Mouse (Mus musculus) regulatory T cell (primary cell): ENCODE measurements around the gene Tedc2.

Source experiments
- in situ Hi-C: fragments of 300-600 bp; cut with MboI, MseI; formaldehyde crosslinking; loops from one replicate; pipeline ENCODE4 v1.15.1; 2025; ENCODE audit warnings: high pct_unique_total_duplicates

Tedc2 gene

DNA sequence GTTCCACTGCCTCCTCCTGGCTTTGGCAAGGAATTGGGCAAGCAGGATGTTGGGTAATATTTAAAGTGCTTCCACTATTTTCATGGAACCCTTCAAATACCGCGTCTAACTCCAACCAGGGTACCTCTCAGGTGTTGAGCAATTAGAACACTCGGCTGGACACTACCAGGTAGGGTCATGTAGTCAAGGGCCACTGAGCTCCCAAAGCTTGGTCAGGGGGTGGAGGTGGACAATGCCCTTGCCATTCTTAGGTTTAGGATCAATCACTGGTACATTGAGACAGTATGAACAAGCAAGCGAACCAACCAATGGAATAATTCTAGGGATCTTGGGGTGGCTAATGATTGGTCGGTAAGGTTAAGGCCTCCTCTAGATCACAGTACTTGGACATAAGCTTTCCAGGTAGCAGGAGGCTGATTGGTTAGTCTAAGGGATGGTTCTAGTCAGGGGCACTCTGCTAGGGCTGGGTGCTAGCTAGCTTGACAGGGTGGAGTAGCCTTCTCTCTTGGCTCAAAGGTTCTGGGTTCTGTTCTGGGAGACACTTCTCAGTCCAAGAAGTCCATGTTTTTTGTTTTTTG, 8.1 kb downstream of the Tedc2 start:
- in situ Hi-C loops = no loop called here

DNA sequence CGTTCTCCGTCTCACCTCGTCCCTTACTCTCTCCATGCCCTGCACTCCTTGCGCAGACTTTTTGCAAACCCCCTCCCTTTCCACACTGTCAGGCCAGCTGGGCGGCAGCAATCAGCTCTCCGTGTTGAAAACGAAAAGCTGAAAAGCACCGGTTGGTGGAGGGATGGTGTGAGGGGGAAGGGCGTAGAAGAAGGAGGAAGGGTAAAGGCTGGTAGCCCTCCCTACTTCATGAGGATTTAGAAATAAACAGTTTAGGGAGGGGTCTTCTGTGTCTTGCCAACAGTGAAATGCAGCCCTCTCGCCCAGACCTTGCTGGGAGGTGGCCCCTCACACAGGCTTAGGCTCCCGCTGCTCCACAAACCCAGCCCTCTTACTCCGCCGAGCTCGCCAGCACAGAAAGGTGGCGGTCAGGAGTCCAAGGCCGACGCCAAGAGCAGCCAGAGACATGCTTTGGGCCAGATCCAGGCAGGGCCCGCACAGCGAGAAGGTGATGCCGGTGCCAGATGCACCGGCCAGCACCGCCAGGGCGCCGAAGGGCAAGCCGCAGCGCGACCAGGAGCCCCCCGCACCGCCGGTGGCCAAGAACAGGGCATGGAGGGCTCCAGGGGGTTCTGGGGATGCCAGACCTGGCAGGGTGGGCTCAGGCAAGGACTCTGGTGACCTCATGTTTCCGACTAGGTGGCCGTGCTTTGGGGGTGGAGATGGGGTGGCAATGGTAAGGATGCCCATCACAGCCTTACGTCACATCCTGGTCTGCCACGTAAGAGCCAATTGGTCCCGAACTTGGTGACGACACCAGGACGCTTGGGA, 8.8 kb downstream of the Tedc2 start:
- in situ Hi-C loops = no loop called here

DNA sequence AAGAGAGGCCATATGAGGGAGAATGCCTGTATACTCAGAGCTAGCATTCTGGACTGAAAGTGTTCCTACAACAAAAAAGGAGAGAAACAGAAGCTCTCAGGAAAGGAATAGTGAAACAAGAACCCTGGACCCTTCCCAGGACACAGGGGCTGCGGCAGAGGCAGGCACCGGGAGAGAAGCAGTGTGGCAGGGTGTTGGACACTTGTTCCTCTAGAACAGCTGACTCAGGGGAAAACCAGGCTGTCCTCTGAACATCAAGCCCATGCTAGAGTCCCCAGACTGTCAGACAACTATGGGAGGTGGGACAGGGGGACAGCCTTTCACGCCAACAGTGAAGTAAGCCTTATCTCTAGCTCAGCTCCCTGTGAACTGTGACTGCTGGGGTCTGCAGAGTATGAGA, 10.1 kb downstream of the Tedc2 start:
- in situ Hi-C loops = no loop called here

DNA sequence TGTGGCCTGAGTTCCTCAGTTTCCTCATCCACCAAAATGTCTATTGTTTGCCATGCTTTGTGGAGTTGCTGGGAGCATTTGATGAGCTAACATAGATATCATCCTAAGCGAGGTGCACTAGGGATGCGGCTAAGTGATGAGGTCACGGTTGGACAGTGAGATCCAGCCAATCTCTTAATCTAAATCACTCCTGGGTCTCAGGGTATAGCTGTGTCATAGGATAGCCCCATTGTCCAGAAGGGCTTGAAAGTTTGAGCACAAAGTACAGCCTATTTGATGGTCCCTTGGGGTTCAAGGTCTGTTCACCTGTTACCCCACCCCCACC, 10.8 kb downstream of the Tedc2 start:
- in situ Hi-C loops = no loop called here

DNA sequence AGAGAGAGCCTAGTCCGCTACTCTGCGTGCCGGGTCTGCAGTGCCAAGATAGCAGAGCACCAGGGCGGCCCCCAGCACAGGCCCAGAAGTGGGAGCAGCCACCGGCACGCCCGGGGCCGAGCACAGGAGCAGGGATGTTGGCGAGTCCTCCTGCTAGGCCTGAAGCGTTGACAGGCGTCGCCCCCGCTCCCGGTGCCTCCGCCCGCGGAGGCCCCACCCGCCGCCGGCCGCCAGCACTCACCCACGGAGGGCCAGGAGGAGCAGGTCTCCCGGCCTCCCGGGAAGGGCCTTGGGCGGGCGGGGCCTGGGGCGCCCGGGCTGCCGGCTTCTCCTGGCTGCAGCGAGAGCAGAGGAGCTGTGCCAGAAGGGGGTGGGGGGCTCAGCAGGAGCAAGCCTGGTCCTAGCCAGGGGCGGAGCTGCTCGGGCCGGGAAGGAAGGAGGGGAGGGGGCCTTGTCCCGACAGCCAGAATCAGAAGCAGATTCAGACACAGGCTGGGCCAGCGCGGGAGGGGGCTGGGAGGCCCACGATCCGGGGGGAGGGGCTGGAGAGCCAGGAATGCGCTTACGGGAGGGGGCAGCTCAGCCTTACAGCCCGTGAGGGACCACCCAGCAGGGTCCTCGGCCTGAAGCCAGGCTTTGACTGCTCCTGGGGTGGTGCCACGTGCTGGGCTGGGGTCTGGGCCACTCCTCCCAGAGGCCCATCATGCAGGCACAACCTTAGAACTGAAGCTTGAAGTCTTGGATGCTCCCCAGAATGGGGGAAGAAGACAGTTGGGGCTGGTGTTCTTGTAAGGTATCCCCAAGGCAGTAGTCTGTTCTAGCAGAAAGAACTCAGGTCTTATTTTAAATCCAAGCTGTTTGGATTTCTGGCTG, 11.4 kb downstream of the Tedc2 start, which contains the start of gene Ntn3:
Gene Ntn3 (minus strand): TSS at position 489 of the 873 bp plus-strand sequence.
- in situ Hi-C loops = no loop called here

DNA sequence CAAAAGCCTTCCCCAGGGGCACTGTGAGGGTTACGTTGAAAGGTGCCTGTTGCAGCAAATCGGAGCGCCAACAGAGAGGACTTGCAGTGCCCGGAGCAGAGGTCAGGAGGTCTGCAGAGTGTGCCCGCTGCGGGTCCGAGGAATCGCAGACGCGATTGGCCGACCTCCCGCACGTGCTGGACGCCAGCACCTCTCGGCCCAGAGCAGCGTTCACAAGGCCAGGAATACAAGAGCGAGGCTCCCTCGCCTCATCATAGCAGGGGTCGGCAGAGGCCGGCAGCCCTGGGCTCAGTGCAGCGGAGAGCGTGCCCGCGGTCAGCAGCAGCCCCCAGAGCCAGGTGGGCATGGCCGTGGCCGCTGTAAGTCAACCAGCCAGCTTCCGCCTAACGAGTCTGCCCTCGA, 12.0 kb downstream of the Tedc2 start:
- in situ Hi-C loops = no loop called here

DNA sequence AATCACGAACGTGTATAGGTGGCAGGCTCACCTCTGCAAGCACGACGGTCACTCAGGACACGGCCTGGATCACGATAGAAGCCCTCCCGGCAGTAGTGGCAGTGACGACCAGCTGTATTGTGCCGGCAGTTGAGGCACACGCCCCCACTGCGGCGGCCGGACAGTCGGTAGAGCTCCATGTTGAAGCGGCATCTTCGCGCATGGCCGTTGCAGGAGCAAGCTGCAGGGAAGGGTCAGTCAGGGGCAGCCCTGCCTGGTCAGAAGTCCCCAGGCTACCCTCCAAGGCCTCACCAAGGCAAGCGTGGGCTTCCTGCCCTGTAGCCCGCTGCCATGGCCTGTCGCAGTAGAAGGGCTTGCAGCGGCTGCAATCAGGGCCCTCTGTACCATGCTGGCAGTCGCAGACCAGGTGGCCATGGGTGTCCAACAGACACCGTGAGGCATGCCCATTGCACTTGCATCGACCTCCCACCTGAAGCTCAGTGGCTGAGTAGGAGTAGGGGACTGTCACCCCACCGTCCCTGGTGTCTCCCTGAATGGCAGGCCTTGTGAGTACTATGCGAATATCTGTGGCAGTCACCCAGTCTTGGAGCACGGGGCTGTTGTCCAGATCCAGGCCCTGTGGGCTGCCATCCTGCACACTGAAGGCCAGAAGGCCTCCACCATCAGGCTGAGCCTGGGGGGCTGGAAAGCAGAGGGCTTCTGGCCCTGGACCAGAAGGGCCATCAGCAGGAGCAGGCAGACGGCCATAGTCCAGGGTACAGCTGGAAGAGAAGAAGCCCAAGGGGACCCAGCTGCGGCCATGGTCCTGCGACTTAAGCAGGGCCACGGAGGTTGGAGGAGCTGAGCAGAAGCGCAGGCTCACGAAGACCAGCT, 12.6 kb downstream of the Tedc2 start:
- in situ Hi-C loops = no loop called here

DNA sequence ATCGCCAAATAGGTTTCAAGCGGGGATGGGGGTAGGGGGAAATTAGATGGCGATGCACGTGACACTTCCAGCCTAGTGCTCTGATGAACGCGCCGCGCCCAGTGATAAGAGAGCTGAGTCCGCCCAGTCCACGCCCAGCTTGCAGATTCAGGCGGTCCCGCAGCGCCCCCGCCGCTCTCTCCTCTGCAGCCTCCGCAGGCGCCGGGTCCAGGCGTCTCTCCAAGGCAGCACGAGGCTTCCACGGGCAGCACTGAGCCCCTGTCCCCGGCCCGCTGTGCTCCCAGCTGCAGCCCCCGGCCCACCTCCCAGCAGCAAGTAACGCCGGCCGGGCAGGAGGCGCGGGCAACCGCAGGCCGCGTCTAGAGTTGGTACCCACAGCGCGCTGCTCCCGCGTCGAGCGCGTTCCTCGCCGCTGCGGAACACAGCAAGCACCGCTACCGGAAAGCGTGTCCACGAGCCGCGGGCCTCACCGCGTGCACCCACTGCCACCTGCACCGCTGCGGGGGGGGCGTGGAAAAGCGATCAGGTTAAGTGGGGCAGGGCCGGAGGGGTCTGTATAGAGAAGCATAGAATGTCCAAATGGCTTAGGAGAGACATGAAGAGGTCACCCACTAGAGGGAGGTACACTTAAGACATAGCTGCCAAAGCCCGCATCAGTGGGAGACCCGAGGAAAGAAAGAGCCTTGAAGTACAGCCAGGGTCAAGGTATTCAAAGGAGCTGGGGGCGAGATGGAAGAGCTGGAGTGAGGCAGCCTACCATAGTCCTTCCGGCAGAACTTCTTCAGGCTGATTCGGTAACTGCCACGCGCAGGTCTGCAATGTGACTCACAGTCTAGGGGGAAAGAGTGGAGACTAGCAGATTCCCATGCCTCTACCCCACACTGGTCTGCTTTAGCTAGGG, 13.9 kb downstream of the Tedc2 start:
- in situ Hi-C loops = no loop called here

DNA sequence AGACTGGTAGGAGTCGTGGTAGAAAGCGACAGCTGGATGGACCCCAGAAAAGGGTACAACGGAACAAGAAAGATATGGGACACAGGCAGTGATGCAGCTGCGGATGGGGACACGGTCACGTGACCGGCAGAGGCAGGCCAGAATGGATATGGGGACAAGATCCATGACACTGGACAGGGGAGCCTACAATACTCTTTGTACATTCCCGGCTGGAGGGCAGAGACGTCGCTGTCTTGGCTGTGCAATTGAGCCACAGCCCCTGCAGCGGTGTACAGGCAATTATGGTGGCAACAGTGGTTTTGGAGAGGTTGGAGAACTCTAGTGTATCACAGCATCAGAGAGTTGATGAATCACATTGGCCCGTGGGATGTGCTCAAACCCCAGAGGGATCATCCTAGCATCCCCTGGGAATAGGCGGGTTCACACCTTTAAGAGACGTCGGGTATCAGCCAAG, 14.7 kb downstream of the Tedc2 start:
- in situ Hi-C loops = no loop called here

DNA sequence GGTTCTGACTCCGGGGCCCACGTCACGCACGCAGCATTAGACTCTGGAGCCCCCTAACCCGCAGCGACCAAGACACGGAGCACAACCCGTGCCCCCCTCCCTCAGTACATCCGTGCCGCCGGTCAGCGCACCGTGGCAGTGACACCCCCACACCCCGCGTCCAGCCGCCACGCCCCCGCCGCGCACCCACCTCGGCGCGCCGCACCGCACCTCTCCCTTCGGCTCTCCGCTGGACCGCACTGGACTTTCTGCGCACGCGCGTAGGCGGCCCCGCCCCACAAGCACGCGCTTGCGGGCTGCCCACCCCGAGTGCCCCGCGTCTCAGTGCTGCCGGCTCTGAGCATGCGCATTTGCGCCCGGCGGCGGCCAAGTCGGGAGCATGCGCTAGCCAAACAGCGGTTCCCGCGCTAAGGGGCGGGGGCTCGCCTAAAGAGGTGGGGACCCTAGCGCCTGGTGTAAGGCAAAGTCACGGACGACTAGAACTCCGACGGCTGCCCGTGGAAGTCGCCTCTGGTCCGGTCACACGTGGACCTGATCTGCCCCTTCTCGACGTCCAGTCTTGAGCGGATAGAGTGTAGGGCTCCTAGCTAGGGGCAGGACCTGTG, 15.3 kb downstream of the Tedc2 start, which contains the start of gene Tbc1d24:
Gene Tbc1d24 (minus strand): TSS at position 279 of the 605 bp plus-strand sequence.
- in situ Hi-C loops = no loop called here

DNA sequence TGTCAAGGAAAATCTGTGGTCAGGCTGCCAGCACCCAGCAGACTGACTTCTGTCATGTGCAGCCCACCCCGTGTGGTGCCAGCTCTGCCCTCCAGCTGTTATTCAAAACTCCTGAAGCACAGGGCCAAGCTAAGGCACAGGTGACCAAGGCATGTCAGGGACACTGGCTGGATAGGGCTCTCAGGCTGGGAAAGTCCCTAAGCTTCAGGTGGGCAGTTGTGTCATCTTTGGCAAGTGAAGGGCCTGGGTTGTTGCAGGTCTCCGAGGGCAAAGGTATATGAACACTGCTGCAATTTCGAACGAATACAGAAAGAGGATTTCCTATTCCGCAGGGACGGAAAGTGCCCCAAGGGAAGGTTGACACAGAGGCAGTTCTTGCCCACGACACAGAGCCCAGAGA, 15.8 kb downstream of the Tedc2 start:
- in situ Hi-C loops = no loop called here

DNA sequence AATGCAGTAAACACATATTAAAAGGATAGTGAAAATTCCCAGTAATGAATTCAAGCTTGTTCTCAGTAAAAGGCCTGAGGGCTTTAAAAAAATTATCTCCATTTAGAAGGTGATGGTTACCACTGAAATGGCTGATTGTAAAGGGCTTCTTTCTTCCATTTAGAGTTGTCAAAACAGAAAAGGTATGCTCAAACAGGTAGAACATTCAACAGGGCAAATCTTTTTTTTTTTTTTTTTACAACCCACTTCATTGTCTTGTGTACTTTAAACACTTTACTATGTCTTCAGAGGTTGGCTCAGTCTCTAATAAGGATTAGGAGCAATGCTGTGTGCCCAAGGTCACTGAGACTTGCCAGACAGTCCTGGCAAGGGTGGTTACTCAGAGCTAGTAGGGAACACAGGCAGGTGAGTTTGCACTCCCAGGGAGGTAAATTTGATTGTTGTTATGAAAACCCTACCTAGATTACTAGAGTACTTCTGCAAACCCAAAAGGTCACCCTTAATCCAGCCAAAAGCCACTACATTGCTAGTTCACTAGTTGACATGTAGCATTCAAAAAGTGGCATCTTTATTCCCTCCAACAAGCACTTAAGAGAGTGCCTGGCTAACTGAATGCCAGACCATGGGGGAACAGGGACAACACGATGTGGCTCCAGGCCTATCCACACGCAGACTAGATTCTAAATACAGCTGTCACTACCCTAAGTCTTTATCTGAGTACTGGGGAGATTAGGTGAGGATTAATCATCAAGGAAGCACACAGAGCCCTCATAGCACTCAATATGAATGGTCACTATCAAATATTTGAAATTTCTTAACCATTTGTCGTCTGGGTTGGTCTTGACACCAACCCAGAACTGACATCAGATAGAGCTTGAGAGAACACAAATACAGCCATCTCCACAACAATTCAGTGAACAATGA, 16.8 kb downstream of the Tedc2 start:
- in situ Hi-C loops = no loop called here

DNA sequence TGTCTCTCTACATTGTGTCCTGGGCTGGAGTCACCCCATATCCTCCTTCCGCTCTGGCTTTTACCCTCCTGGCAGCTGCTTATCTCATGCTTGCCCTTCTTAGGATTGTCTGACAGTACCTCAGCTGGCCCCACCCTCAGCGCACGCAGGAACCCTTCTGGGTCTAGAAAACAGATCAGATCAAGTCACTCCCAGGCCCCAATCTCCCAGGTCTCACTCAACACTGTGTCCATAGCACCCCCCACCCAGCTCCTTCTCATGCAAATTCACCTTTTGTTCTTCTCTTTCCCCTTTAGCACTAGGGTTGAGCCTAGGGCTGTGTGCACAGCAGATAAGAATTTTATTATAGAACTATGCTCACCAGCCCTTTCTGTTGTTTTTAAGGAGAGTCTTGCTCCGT, 17.6 kb downstream of the Tedc2 start:
- in situ Hi-C loops = no loop called here

DNA sequence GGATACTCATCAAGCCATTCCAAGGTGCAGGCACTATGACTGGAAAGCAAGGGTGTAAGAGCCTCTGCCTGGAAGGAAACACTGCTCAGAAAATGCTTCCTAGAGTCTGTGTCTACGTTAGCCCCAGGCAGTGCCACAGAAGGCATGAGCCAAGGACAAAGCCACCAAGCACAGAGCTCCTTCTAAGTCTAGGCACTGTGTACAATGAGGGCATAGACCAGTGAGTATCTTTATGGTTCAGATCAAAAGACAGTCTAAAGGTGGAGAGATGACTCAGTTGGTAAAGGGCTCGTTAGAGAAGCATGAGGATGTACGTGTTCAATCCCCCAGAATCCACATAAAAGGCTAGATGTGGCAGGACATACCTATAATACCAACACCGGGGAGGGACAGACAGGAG, 19.6 kb downstream of the Tedc2 start:
- in situ Hi-C loops = no loop called here

DNA sequence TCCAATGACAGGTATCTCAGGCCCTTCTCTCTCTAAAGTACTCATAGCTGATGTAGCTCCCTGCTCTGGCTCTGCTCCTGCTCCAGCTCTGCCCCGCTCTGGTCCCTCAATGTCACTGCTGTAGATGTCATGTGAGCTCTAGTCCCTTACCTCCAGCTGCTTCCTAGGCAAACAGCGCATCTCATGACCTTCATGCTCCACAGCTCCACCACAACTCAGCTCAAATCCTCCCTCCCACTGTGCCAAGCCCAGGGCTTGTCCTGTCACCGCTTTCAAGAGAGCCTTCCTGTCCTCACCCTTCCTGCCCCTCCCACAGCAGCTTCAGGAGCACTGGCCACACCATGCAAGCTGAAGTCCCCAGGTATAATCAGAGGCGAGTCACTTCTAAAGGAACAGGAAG, 20.9 kb downstream of the Tedc2 start:
- in situ Hi-C loops = no loop called here

DNA sequence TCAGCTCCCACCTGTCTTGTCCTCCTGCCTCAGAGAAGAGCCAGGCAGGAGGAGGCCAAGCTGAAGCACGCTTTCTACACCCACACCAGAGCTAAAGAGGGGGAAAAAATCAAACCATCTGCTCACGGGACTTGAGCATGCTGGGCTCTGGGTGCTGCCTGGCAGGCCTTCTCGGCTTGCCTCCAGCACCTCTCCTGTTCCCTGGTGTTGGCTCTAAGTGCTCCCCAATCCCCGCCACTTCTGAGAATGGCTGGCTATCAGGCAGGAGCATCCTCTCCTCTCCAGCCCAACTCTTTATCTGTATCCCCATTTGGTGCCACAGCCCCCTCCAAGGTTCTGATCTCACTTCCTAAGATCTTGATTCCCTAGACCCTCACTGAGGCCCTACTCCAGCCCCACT, 21.4 kb downstream of the Tedc2 start:
- in situ Hi-C loops = no loop called here

DNA sequence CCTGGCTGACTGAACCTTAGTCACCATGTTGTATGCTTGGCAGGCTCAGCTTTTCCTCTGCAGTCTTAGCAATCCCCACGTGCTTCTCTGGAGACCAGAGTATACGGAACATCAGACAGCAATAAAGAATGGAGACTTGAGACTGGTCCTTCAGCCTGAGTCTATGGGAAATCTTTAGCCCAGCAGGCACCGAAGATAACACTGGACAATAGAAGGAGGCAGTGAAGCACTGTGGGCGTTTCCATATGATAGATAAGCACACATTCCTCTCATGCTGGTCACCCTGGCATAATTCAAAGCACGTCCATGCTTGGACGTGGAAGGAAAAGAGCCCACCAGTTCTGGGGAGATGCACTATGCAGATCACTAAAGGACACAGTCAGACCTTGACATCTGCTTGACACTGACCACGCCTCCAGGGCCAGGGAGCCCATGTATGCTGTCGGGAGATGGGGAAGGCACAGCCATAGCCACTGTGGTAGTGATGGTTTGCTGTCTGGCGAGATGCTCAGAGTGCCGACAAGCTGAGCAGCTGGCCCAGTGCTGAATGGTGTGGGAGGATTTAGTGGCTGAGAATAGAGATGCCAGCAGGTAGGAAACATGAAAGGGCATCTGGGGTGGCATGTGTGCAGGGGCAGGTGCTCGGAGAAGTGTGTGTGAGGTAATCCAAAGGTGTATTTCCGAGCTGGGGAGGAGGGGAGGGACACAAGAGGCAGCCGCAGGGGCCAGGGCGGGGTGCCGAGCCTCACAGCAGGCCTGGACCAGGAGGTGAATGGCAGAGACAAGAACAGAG, 23.4 kb downstream of the Tedc2 start:
- in situ Hi-C loops = no loop called here

DNA sequence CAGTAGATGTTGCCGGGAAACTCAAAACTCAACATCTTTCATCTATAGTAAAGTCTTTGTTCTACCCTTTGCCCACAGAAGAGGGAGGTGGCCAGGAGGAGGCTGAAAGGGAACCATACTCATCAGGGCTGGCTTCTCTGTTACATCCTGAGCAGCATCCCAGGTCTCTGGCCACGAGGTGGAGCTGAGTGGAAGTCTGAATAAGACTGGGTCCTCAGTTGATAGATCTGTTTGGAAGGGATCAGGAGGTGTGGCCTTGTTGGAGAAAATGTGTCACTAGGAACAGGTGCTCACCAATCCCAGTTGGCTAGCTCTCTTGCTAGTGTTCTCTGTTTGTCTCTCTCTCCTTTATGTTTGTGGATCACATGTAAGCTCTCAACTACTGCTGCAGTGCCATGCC, 25.3 kb downstream of the Tedc2 start:
- in situ Hi-C loops = no loop called here
